Mouse (Mus musculus): ENCODE results near the gene Acat1. TPM values are rescaled to one million over a fixed set of nuclear protein-coding genes. Genes with fewer than 3 reads are reported as not detected.
A peak's percentile ranks its signal among the peaks of the same experiment; 100 is the strongest.

Gene Acat1
- polyA plus RNA-seq (2012; rRNA removed): 64.8 and 66.3 TPM in 2 replicates

DNA sequence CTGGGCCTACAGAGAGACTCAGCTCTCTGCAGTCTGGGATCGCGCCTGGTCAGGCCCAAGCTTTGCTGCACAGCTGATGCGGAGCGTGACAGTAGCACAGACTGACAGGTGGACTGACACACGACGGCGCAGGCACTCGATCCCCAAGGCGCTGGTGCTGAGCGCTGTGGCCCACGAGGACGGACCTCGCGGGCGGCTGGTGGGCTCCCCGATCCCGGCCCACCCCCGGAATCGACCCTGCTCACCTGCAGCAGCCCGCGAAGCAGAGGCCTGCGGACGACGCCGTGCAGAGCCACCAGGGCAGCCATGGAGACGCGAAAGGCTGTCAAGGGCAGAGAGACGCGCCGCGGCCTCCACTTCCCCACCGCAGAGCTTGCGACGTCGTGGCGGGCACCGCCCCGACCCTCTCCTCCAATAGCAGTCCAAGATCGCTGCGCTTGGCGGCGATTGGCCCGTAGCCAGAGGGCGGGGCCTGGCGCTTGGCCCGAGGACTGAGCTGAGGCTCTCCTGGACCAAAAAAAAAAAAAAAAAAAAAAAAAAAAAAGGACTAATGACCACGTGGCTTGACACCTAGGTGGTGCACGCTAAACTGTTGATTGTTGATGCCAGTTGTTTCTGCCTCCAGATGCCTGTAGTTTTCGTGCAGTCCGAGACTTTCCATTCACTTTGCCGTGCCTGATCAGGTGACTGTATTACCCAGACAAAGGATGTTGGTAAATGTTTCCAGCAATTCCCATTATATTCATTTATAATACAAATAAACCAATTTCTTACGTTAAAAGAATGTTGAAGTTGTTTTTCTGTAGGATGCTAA lies at the start of gene Acat1:
Acat1 (minus strand) TSS at position 415 of the 814 bp plus-strand sequence.
- DNase-seq (ENCODE audit: low spot score): peak; percentile 96

DNA sequence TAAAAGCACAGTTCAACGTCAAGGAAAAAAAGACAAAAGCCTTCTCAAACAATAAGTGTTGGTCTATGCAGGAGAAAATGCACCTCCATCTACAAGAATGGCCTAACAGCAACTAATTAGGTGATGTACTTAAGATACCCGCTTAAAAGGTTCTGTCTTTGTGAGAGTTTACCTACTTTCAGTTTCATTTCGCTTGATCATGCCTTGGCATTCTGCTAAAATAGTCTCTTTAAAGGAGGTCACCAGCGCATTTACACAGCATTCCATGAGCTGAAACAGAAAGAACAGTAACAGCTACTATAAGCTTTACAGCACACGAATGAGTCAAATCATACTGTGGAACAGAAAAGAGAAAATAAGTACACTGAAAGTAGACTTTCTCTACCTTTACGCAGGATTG lies 24.6 kb upstream of the Acat1 start:
- no peak for DNase-seq (ENCODE audit: low spot score)

DNA sequence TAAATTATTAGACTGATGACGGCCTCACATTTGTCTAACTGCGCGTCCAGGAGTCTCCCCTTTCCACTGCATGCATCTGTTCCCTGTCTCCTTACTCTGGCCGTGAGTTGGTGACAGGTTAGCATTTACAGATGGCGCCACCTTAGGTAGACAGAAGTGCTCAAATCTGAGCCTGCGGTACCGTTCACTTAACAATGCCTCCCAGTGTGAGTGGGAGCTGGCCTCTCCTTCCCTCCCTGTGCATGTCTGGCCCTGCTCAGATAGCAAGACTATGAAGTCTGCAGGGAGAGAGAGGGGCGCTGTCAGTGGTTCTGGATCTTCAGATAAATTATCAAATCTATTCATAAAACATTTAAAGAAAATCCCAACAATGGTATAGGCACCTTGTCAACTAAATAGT lies 5.1 kb upstream of the Acat1 start:
- no peak for DNase-seq (ENCODE audit: low spot score)

DNA sequence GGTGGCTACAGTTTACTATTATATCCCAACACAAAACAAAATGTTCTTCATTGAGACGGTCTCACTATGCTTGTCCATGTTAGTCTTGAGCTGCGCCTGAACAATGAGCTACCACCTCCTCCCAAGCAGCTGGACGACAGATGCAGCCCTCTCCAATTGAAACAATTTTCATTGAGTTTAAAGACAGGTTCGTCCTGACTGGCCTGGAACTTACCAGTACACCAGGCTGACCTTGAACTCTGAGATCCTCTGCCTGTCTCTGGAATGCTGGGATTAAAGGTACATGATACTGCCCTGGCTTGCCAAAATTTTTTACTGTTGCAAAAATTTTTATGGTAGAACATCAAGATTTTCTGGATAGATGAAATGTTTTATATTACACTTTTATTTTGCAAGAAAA lies 4.1 kb upstream of the Acat1 start:
- DNase-seq (ENCODE audit: low spot score): no peak

DNA sequence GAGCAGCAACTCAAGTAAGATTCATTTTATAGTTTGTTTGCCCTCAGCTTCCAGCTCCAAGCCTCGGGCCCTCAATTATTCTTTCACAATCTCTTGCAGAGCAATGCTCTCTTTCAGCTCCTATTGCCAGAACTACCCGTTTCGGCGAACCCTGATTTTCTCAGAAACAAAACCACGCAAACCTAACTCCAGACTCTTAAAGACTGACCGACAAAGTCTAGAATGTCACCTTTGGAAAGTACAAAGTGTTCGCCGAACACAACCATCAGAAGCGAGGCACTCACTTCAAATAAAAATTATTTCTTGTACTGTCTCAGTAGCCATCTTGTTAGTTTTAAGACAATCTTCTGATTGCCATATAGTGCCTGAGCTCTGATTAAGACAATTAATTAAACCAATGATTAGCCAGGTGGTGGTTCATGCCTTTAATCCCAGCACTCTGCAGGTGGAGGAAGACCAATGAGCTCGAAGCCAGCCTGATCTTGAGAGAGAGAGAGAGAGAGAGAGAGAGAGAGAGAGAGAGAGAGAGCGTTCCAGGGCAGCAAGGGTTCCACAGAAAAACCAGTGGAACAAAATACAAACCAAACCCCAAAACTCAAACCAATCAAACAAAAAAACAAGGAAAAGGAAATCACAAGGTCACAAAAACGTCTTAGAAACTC lies 745 bp downstream of the Acat1 start:
- DNase-seq (ENCODE audit: low spot score): no peak

DNA sequence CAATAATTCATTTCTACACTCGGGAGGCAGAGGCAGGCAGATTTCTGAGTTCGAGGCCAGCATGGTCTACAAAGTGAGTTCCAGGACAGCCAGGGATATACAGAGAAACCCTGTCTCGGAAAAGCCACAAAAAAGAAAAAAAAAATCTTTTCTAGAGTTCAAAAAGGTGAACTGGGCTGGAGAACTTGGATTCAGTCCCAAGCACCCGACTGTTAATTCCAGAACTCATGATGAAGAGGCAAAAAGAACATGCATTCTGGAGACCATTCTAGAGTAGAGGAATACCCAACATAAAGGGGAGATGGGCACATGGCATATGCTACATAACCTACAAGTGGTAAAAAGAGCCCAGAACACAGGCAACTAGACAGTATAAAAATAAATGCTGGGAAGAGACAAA lies 2.4 kb downstream of the Acat1 start:
- DNase-seq (ENCODE audit: low spot score): no peak

DNA sequence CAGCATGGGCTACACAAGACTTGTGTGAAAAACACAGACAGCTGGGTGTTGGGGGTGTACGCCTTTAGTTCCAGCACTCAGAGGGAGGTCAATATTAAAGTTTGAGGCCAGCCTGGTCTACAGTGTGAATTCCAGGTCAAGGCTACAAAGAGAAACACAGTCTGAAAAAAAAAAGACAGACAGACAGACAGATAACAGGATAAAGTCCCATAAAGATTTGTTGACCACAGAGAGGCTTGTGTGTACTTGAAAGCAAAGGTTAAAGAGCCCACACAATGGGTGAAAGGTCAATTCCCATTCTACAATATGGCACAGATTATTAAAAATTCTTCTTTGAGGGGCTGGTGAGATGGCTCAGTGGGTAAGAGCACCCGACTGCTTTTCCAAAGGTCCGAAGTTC lies 3.0 kb downstream of the Acat1 start:
- DNase-seq (ENCODE audit: low spot score): no peak

DNA sequence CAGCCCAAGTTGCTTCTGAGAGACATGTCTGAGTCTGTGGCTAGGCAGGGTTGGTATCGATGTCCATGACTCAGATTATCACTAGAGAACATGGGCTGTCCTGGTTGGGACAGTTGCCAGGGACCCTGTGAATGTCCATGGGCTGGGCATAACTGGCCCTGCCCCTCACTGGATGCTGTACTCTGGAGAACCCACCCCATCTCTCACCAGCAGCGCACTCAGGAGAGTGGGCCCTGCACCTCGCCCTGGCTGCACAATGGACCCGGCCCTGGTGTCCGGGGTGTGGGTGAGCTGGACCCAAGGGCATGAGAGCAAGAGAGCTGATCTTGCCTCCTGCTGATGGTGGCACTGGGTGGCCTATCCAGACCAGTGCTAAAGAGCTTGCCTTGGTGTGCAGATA lies 5.2 kb downstream of the Acat1 start:
- DNase-seq (ENCODE audit: low spot score): no peak

DNA sequence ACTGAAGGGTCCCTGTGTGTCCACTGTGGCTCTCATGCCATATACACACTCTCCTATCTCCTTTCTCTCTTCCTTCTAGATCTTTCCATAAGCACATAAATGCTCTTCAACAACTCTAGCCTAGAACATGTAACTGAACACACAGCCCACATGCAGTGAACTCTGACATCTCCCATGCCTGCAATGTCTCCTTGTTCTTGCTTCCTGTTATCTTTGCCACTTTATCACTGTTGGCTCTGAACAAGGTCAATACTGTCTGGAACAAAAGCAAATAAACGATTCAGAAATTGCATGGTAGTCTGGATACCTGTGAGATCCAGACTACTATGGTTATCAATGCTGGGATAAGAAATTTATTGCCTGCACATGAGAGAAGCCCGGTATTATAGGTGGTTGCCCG lies 6.3 kb downstream of the Acat1 start:
- no peak for DNase-seq (ENCODE audit: low spot score)

DNA sequence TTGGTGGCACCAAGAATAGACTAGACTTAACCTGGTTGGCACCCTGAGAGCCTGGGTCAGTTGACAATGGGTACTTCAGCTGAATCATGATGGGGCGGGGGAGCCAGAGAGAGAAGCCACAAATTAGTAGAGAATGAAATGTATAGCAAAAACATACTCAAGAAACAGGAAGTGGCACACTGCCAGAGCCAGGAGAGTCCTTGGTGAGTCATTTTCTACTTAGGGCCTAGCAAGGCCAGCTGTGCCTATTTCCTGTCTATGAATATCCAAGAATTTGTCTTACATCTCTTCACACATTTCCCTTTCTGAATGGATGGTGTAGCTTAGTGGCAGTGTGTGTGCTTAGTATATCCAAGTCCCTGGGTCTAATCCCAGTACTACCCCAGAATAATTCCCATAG lies 6.8 kb downstream of the Acat1 start:
- no peak for DNase-seq (ENCODE audit: low spot score)

DNA sequence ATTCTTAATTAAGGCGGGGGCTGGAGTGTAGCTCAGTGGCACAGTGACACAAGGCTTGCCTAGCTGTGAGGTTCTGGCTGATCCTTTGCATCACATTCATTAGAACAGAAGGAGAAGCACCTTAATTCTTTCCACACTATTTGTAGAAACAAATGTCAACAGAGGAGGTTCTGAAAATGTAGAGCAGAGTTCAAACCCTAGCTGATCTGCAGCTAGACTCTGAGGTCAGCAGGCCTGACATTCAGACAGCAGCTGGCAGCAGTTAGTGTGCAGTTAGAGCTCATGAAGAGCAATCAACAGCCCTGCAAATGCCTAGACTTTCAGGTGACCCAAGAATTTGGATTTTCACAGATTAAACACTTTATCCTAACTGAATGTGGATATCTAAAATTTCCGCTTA lies 8.6 kb downstream of the Acat1 start:
- DNase-seq (ENCODE audit: low spot score): no peak

DNA sequence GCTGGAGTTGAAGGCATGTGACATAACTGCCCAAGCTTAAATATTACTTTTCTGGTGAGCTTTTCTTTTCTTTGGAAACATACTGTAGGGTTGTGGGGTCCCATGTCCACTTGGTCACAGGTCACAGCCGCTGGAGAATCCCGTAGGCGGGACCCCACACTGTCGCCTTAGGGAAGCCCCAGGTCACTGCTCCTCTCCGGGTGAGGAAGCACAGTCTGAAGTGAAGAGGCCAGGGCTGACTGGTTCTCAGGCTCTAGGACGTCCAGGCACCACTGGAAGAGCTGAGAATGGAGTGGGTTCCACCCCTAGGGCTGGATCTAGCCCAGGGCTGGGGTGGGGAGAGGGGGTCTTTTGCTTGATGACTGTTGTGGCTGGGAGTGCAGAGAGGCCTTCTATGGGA lies 11.6 kb downstream of the Acat1 start:
- DNase-seq (ENCODE audit: low spot score): no peak

DNA sequence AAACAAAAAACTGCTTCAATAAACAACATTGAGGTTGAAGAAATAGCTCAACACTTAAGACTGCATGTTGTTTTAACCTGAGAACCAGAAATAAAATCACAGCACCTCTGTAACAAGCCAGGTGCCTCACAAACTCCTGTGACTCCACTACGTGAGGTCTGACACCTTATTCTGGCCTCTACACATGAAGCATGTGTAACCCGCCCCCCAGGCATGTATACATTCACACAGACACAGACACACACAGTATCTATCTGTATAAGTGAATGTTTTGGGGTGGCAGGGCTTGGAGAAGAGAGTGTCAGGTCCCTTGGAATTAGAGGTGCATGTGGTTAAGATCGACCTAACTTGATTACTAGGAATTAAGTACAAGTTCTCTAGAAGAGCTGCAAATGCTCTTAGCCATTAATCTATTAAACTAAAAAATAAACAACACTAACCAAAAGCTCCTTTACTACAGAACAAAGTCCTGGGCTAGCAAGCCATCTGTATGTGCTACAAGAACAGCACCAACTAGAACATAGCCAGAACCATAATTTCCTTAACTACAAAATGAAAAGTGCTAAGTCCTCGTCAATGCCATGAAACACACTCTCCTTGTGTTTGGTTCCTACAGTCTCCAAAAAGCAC lies 13.1 kb downstream of the Acat1 start:
- no peak for DNase-seq (ENCODE audit: low spot score)

DNA sequence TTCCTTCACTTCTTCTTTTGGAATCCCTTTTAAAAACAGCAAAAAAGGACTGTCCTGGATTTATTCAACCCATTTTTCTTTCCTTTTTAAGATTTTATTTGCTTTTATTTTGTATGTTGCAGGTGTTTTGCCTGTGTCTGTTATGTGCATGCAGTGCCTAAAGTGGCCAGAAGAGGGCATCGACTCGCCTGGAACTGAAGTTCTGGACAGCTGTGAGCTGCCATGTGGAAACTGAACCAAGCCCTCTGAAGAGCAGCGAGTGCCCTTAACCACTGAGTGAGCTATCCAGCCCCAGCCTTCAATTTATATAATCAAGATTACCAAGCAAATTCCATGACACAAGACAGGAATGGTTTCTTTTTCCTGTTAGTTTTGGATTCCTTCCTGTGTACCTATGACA lies 15.4 kb downstream of the Acat1 start:
- peak; percentile 33 for DNase-seq (ENCODE audit: low spot score)

DNA sequence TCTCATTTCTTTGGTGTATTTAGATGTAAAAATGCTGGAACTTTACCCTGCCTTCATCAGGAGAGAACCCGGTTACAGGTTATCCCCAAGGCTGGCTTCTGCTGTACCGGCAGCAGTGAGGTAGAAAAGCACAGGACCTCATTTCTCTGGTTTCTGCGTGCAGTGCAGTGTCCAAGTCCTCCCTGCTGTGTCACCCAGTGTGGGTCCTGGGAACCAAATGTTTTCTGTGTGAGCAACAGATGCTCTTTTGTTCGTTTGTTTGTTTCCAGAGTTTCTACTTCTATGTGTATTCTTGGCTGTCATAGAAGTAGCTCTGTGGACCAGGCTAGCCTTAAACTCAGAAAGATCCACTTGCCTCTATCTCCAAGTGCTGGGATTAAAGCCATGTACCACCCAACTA lies 28.3 kb downstream of the Acat1 start:
- no peak for DNase-seq (ENCODE audit: low spot score)

DNA sequence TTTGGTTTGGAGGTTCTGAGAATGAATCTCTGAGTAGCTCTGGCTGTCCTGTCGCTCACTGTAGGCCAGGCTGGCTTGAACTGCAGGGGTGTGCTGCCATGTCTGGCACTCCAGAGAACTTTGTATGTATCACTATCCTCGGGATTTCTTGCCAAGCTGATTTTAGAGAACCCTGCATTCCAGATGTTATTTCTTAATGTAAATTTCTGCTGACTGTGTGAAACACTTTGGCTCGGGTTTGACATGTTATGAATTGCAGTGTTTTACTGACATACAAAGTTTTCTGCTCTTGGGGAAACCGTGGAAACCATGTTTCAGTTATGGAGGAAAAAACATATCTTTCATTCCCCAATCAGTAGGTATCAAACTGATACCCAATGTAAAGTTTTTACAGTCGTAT lies 34.5 kb downstream of the Acat1 start:
- DNase-seq (ENCODE audit: low spot score): no peak

DNA sequence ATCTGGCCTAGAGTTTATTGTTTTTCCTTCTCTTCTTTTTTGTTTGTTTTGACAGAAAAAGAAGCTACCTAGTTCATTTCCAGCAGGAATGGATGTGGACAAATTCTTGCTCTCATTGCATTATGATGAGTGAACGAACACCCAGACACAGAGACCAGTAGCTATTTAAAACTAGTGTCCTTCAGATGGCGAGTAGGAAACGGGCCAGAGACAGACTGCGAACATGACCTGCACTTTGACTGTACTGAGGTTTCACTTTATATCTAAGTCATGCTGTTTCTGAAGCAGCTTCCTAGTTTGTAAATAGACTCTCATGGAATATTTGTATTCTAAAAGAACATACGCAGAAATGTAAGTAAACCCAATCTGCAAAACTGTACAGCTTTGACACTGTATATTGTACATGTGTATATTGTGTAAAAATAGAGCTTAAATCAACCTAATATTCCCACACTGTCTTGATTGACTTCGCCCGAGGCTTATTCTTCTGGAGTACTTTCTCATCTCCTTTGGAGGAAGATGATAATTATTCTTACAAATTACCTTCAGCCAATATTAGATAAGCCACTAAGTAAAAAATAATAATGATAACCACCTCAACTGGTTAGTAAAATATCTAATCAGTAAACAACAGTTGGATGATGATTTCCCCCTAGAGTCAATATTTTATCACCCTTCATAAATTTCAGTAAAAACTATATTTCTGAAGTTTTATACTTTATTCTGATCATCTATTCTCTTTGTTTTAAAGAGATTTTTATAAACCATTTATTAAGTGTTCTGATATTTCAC lies 37.5 kb downstream of the Acat1 start:
- no peak for DNase-seq (ENCODE audit: low spot score)

DNA sequence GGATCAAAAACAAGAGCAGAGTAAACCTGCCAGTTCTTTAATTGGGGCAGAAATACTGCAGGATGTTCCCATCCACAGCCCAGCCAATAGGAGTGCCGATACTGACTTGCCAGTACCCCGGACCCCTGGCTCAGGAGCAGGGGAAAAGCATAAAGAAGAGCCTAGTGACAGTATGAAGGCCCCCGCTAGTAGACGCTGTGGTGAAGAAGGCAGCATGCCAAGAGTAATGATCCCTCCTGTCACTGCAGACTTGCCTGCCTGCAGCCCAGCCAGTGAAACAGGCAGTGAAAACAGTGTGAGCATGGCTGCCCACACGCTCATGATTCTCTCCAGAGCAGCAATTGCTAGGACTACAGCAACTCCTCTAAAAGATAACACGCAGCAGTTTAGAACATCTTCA lies 39.5 kb downstream of the Acat1 start:
- DNase-seq (ENCODE audit: low spot score): no peak

DNA sequence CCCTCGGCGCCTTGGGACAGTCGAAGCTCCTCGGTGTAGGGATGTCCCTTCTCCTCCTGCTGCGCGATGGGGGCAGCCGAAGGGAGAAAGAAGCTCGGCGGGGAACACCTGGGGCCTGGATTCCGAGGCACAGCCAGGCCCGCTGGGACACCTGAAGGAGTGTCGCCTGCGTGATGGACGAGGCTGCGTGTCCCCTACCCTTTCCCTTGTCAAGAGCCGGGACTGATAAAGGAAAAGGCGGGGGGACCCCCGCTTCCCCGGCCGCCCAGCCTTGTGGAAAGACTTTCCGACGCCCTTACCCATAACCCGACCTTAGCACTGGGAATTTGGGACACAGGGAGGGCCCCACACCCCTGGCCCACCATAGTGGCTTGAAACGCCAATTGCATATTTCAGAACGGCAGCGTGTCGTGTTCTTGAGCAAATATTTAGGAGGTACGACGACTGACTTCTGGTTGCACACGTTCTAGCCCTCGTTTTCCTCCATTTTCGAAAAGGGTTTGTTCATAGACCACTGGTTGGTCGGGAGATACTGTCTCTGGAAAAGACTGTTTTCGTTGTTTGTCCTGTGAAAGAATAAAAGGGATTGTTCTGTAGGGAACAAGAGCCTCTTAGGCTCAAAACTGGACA lies 72.7 kb downstream of the Acat1 start:
- no peak for DNase-seq (ENCODE audit: low spot score)

DNA sequence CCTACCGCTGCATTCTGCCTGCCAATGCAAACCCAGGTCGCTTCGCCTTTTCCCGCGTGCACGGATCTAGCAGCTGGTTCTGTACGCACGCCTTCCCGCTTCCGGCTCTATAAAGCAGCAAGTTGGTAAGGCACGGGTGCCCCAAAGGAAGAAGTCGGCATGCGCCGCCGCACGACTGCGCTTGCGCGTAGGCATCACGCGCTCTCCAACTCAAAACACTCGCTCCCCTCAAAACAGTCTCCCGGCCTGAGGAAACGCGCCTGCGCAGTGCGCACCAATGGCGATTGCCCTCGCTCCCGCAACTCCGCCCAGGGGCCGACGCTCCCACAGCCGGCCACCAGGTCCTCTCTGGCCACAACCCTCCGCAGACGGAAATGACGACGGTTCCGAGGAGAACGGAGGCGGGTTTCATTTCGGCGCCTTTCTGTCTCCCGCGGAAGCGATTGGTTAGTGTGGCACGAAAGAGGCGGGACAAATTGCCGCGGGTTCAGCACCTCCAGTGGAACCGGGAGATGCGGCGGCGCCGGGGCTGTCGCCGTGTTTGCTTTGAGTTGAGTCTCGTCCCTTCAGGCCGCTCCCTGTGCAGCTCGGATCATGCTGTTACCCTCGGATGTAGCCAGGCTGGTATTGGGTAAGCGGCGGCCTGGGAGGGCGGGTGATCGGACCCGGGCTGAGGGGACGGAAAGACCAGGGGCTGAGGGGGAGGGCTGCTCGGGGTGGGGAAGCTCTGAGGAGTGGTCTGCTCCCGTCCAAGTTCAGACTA lies 73.4 kb downstream of the Acat1 start, which contains the start of the genes Atm and Npat:
Atm (minus strand) TSS at position 183 of the 763 bp plus-strand sequence.
Npat (plus strand) TSS at position 490 of the 763 bp plus-strand sequence.
- peak; percentile 97 for DNase-seq (ENCODE audit: low spot score)

Measured in urinary bladder, adult 2 months (tissue).